Mouse (Mus musculus): Measurements from ENCODE around the gene Taf7l.
A peak's percentile ranks its signal among the peaks of the same experiment; 100 is the strongest.

Gene Taf7l

GRCm38 (mm10) chrX:134476290-134476689 lies at the start of gene Taf7l:
Gene Taf7l (minus strand): TSS chrX:134476490.
- DNase-seq (ENCODE audit: low spot score) = no peak

- no peak for DNase-seq (ENCODE audit: low spot score)
Observed at GRCm38 (mm10) chrX:134525260-134525659, 49.0 kb upstream of the Taf7l start.

GRCm38 (mm10) chrX:134523772-134524171 lies 47.5 kb upstream of the Taf7l start:
- no peak for DNase-seq (ENCODE audit: low spot score)

- no peak for DNase-seq (ENCODE audit: low spot score)
Observed at GRCm38 (mm10) chrX:134509473-134509872, 33.2 kb upstream of the Taf7l start.

- no peak for DNase-seq (ENCODE audit: low spot score)
Observed at GRCm38 (mm10) chrX:134507977-134508376, 31.7 kb upstream of the Taf7l start.

- DNase-seq (ENCODE audit: low spot score) = no peak
Observed at GRCm38 (mm10) chrX:134500651-134501050, 24.4 kb upstream of the Taf7l start.

GRCm38 (mm10) chrX:134481720-134482119 lies 5.4 kb upstream of the Taf7l start:
- DNase-seq (ENCODE audit: low spot score) = no peak

GRCm38 (mm10) chrX:134474988-134475710 lies 1.1 kb downstream of the Taf7l start:
- DNase-seq (ENCODE audit: low spot score) = no peak

- no peak for DNase-seq (ENCODE audit: low spot score)
Observed at GRCm38 (mm10) chrX:134427307-134427706, 49.0 kb downstream of the Taf7l start.

- DNase-seq (ENCODE audit: low spot score) = no peak
Observed at GRCm38 (mm10) chrX:134426819-134427218, 49.5 kb downstream of the Taf7l start.

- peak; percentile 10 for DNase-seq (ENCODE audit: low spot score)
Observed at GRCm38 (mm10) chrX:134425798-134426197, 50.5 kb downstream of the Taf7l start.

- no peak for DNase-seq (ENCODE audit: low spot score)
Observed at GRCm38 (mm10) chrX:134424263-134424662, 52.0 kb downstream of the Taf7l start.

- DNase-seq (ENCODE audit: low spot score) = no peak
Observed at GRCm38 (mm10) chrX:134420097-134420496, 56.2 kb downstream of the Taf7l start.

- DNase-seq (ENCODE audit: low spot score) = no peak
Observed at GRCm38 (mm10) chrX:134412096-134412495, 64.2 kb downstream of the Taf7l start.
